Comparison of ENCODE assay signal across 8 mouse cellular contexts in the genomic region with DNA sequence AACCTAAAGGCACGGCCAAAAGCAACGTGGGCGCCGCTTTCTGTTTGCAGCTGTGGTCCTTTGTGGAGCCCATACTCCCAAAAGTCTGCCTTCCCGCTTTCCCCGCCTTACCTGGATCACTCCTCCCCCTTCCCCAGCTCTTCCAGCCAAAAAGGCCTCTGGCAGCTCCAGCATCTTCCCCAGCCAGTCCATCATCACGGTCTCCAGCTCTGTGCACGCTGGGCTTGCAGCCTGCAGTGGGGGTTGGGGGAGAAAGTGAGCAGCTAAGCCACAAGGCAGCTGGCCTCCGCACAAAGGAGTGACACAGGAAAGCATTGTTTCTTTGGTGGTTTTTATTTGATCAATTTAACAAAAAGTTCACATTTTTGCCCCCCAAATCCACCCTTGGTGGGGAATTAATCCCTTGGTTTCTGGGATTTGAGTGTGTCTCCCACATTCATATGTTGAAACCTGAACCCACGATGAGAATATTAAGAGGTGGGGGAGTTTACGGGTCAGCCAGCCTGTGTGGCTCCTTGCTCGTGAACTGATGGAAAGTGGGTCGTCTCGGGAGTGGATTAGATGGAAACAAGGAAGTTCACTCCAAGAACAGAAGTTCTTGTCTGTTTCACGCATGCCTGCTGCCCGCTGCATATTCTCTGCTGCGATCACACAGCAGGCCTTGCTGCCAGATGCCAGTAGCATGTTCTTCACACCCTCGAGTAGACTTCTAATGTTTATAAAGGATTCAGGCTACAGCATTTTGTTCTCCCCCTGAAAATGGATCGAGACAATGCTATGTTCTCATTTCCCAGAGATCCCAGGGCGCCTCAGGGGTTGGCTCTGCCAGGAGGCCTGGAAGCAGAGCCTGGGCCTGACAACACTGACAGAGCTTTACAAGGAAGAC. TPM values are rescaled to one million over a fixed set of nuclear protein-coding genes. Genes with fewer than 3 reads are reported as not detected.
DNase-seq lines count a peak whose midpoint lies in the region; ATAC-seq and TF ChIP-seq lines count a peak whose summit lies in the region.

No protein-coding gene starts in this region.

- H3K9ac ChIP-seq in lung, embryonic 14.5 days, result peak overlapping the region; percentile 20; the same call in 1 of the 2 replicates
- peak overlapping the region; percentile 42 for H3K9ac ChIP-seq in forebrain, embryonic 11.5 days (ENCODE audit: low read length)
- peak overlapping the region; percentile 49 for H3K9ac ChIP-seq in heart, embryonic 14.5 days (ENCODE audit: low read length)
- H3K9ac ChIP-seq in liver, embryonic 11.5 days (ENCODE audit: low read depth, low read length), result no peak overlapping the region

- peak; percentile 79 for ATAC-seq in lung, embryonic 14.5 days (ENCODE audit: insufficient read depth)
- ATAC-seq in forebrain, embryonic 11.5 days (replicated peaks; ENCODE audit: low FRiP score), result peak; percentile 34
- ATAC-seq in heart, embryonic 14.5 days (ENCODE audit: insufficient number of reproducible peaks, insufficient read depth, low FRiP score, low read depth), result no peak; the same call in 1 of the 2 replicates
- no peak for ATAC-seq in liver, embryonic 11.5 days (replicated peaks; ENCODE audit: low FRiP score)
- ATAC-seq in monocyte, adult 5-6 weeks (replicated peaks; ENCODE audit: insufficient number of reproducible peaks, low FRiP score, low TSS enrichment, poor library complexity, severe bottlenecking), result no peak

- DNase-seq in lung, embryonic 14.5 days, result peak; percentile 81
- DNase-seq in lung, adult 2 months, result no peak
- DNase-seq in forebrain, embryonic 11.5 days (ENCODE audit: low spot score), result peak; percentile 64
- peak; percentile 35 for DNase-seq in liver, embryonic 11.5 days (ENCODE audit: low spot score)
- DNase-seq in urinary bladder, postnatal 14 days (ENCODE audit: low spot score), result peak; percentile 54
- no peak for DNase-seq in kidney, adult 18-20 months

- no peak overlapping the region for H3K4me3 ChIP-seq in lung, embryonic 14.5 days (ENCODE audit: low read depth, low read length)
- H3K4me3 ChIP-seq in lung, adult 2 months (replicated peaks; ENCODE audit: extremely low read depth, low read depth, low read length), result no peak overlapping the region
- H3K4me3 ChIP-seq in forebrain, embryonic 11.5 days (ENCODE audit: low read depth, low read length), result no peak overlapping the region
- H3K4me3 ChIP-seq in heart, embryonic 14.5 days (ENCODE audit: control insufficient read depth in 1 of 2, insufficient read depth in 1 of 2, low read depth in 1 of 2, low read length in 2 of 2), result no peak overlapping the region
- no peak overlapping the region for H3K4me3 ChIP-seq in liver, embryonic 11.5 days (ENCODE audit: low read depth, low read length)

- H3K36me3 ChIP-seq in lung, embryonic 14.5 days (ENCODE audit: insufficient read depth), result no peaks in the 10 kb centered on the region
- no peaks in the 10 kb centered on the region for H3K36me3 ChIP-seq in forebrain, embryonic 11.5 days (ENCODE audit: control insufficient read depth, insufficient read depth, low read length)
- no peaks in the 10 kb centered on the region for H3K36me3 ChIP-seq in heart, embryonic 14.5 days (ENCODE audit: control insufficient read depth, insufficient read depth, low read length)
- no peaks in the 10 kb centered on the region for H3K36me3 ChIP-seq in liver, embryonic 11.5 days (ENCODE audit: control insufficient read depth, insufficient read depth, low read length)

- TF ChIP-seq CTCF in lung, embryonic 14.5 days (IDR thresholded peaks at IDR 0.05; ENCODE audit: low read depth), result no peak
- TF ChIP-seq CTCF in lung, adult 2 months (IDR thresholded peaks at IDR 0.05; ENCODE audit: insufficient read depth, low read length), result no peak

- H3K9me3 ChIP-seq in lung, embryonic 14.5 days (ENCODE audit: low read depth, low read length), result no peaks in the 10 kb centered on the region
- no peaks in the 10 kb centered on the region for H3K9me3 ChIP-seq in forebrain, embryonic 11.5 days (ENCODE audit: control insufficient read depth, low read length)
- no peaks in the 10 kb centered on the region for H3K9me3 ChIP-seq in heart, embryonic 14.5 days (ENCODE audit: control insufficient read depth, low read length)
- H3K9me3 ChIP-seq in liver, embryonic 11.5 days (ENCODE audit: control insufficient read depth, low read length), result no peaks in the 10 kb centered on the region

- 33% methylated on average over 20 of the region's 20 CpGs for WGBS in lung, embryonic 14.5 days
- 51% methylated on average over 20 of the region's 20 CpGs for WGBS in lung, adult 2 months
- WGBS in forebrain, embryonic 11.5 days, result 40% methylated on average over 20 of the region's 20 CpGs
- 59% methylated on average over 20 of the region's 20 CpGs for WGBS in heart, embryonic 14.5 days
- WGBS in liver, embryonic 11.5 days, result 60% methylated on average over 20 of the region's 20 CpGs

- H3K4me2 ChIP-seq in lung, embryonic 14.5 days, result peak overlapping the region; percentile 31; the same call in 1 of the 2 replicates
- no peak overlapping the region for H3K4me2 ChIP-seq in forebrain, embryonic 11.5 days (ENCODE audit: low read depth, low read length, severe bottlenecking)
- H3K4me2 ChIP-seq in heart, embryonic 14.5 days (ENCODE audit: low read length), result no peak overlapping the region
- no peak overlapping the region for H3K4me2 ChIP-seq in liver, embryonic 11.5 days

- H3K27ac ChIP-seq in lung, embryonic 14.5 days (ENCODE audit: low read depth), result peak overlapping the region; percentile 88
- H3K27ac ChIP-seq in forebrain, embryonic 11.5 days (ENCODE audit: low read depth, low read length), result peak overlapping the region; percentile 38; the same call in 1 of the 2 replicates
- peak overlapping the region; percentile 55 to 89 for H3K27ac ChIP-seq in heart, embryonic 14.5 days (replicated peaks in 1 of 2; ENCODE audit: control insufficient read depth in 1 of 2, insufficient read depth in 1 of 2, low read depth in 2 of 2, low read length in 2 of 2)
- no peak overlapping the region for H3K27ac ChIP-seq in liver, embryonic 11.5 days (ENCODE audit: low read depth, low read length)

- H3K27me3 ChIP-seq in lung, embryonic 14.5 days (ENCODE audit: insufficient read depth, low read length), result no peaks in the 10 kb centered on the region
- no peaks in the 10 kb centered on the region; the same call in 1 of the 2 replicates for H3K27me3 ChIP-seq in forebrain, embryonic 11.5 days (ENCODE audit: control insufficient read depth, insufficient read depth, low read length)
- no peaks in the 10 kb centered on the region for H3K27me3 ChIP-seq in heart, embryonic 14.5 days (ENCODE audit: control insufficient read depth, insufficient read depth, low read length)
- no peaks in the 10 kb centered on the region for H3K27me3 ChIP-seq in liver, embryonic 11.5 days (replicated peaks; ENCODE audit: control insufficient read depth, insufficient read depth, low read length)

- peaks cover 39% of the 10 kb centered on the region for H3K4me1 ChIP-seq in lung, embryonic 14.5 days (ENCODE audit: insufficient read depth)
- H3K4me1 ChIP-seq in lung, adult 2 months (ENCODE audit: control insufficient read depth, insufficient read depth, low read length), result peaks cover 3% of the 10 kb centered on the region; the same call in 1 of the 2 replicates
- H3K4me1 ChIP-seq in forebrain, embryonic 11.5 days (replicated peaks; ENCODE audit: control insufficient read depth, insufficient read depth, low read length), result peaks cover 20% of the 10 kb centered on the region; the same call in 1 of the 2 replicates
- H3K4me1 ChIP-seq in heart, embryonic 14.5 days (ENCODE audit: control insufficient read depth in 2 of 2, insufficient read depth in 2 of 2, low read length in 2 of 2), result peaks cover 31 to 63% of the 10 kb centered on the region in 2 experiments
- H3K4me1 ChIP-seq in liver, embryonic 11.5 days (replicated peaks; ENCODE audit: control insufficient read depth, insufficient read depth, low read length), result peaks cover 24% of the 10 kb centered on the region

- TF ChIP-seq POLR2A in lung, adult 2 months (IDR thresholded peaks at IDR 0.05; ENCODE audit: borderline replicate concordance, extremely low read depth, low read depth, low read length), result no peak

RNA-seq across cellular contexts. Expression of a gene that starts 24.7 kb away (rescaled TPM):
- 13.1 and 13.4 TPM in 2 replicates for polyA plus RNA-seq in lung, embryonic 14.5 days (2014; fragmentation: Nextera tagmentation; extraction: Ambion mirVana)
- polyA plus RNA-seq in lung, adult 2 months (2012; rRNA removed), result 1.5 and 3.6 TPM in 2 replicates
- 6.8 and 8.7 TPM in 2 replicates for polyA plus RNA-seq in forebrain, embryonic 11.5 days (2014; fragmentation: Nextera tagmentation; extraction: Ambion mirVana)
- 114 and 117 TPM in 2 replicates for polyA plus RNA-seq in heart, embryonic 14.5 days (2014; fragmentation: Nextera tagmentation; extraction: Ambion mirVana)
- 15.9 and 17.2 TPM in 2 replicates for polyA plus RNA-seq in liver, embryonic 11.5 days (2014; fragmentation: Nextera tagmentation; extraction: Ambion mirVana)
- not detected in 3 replicates for total RNA-seq in monocyte, adult 5-6 weeks (2017)

Comparison
In these comparisons a context has a peak if more than half of its experiments do, and no peak if none do; other contexts are left out.
1. DNase-seq: peak in lung, embryonic 14.5 days (single experiment), forebrain, embryonic 11.5 days (single experiment), liver, embryonic 11.5 days (single experiment) and urinary bladder, postnatal 14 days (single experiment); none in lung, adult 2 months (single experiment) and kidney, adult 18-20 months (single experiment).
2. ATAC-seq: peak in lung, embryonic 14.5 days (single experiment) and forebrain, embryonic 11.5 days (single experiment); none in heart, embryonic 14.5 days (single experiment), liver, embryonic 11.5 days (single experiment) and monocyte, adult 5-6 weeks (single experiment).